Mouse (Mus musculus): ENCODE measurements around the gene Spata33. TPM values are rescaled to one million over a fixed set of nuclear protein-coding genes. Genes with fewer than 3 reads are reported as not detected.
A peak's percentile ranks its signal among the peaks of the same experiment; 100 is the strongest.
"Not testable (repeated sequence)": the region's sequence is repeated elsewhere in the genome, so short reads cannot be mapped to it uniquely, and the experiment has no call there.

The Spata33 gene
- polyA plus RNA-seq, 1 experiment from 2014 or later = 9.5 TPM

- no peaks in the 10 kb centered on the region for H3K9me3 ChIP-seq (ENCODE audit: control insufficient read depth, low read length)
- peak within 1 kb of the TSS; percentile 54 for H3K4me2 ChIP-seq (ENCODE audit: low read depth)
- H3K4me1 ChIP-seq (ENCODE audit: control insufficient read depth, insufficient read depth, low read length) = peaks cover 3% of the 10 kb centered on the region; the same call in 1 of the 2 replicates
- peak within 1 kb of the TSS; percentile 75 for H3K9ac ChIP-seq (ENCODE audit: low read length)
- H3K27me3 ChIP-seq (ENCODE audit: control insufficient read depth, insufficient read depth, low read length) = no peaks in the 10 kb centered on the region
- ATAC-seq (ENCODE audit: insufficient read depth, low FRiP score, low TSS enrichment) = peak; percentile 69
- peaks cover 5% of the 10 kb centered on the region; the same call in 1 of the 2 replicates for H3K36me3 ChIP-seq (ENCODE audit: control insufficient read depth, insufficient read depth, low read length)
- DNase-seq (ENCODE audit: low spot score) = peak; percentile 93
- WGBS = 4% methylated on average over 59 of the region's 59 CpGs
- H3K4me3 ChIP-seq (ENCODE audit: low read depth, low read length) = peak within 1 kb of the TSS; percentile 88
- H3K27ac ChIP-seq (ENCODE audit: low read depth, low read length) = peak within 1 kb of the TSS; percentile 67
Measured at GRCm38 (mm10) chr8:123224278-123225266, 11.9 kb downstream of the Spata33 start, which contains the start of gene Cdk10. Gene Cdk10 (plus strand): TSS chr8:123224842.

DNA sequence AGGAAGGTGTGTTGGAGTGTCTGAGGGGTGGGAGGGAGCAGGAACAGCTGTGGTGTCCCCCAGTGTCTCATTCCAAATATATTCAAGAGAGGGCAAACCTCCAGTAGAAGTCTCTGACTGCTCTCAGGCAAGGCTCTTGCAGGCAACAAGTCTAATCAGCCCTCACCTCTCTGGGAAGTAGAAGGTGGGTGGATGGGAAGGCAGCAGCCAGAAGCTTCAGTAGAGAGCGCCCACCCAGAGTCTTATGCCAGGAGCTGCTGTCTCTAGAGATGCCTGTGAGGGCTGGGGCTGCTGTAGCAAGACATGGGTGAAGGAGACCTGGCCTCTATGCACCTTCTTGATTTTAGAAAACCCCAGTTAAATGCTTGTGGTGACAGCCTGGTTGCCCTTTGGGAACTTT is 15.8 kb downstream of the Spata33 start:
- Histone ChIP-seq H3K9me3 (ENCODE audit: control insufficient read depth, low read length) (no peaks in the 10 kb centered on the region), H3K4me1 (ENCODE audit: control insufficient read depth, insufficient read depth, low read length) (peaks cover 3% of the 10 kb centered on the region; the same call in 1 of the 2 replicates), H3K4me3 (ENCODE audit: low read depth, low read length) (no peak overlapping the region), H3K9ac (ENCODE audit: low read length) (no peak overlapping the region), H3K36me3 (ENCODE audit: control insufficient read depth, insufficient read depth, low read length) (peaks cover 5% of the 10 kb centered on the region; the same call in 1 of the 2 replicates), H3K27ac (ENCODE audit: low read depth, low read length) (no peak overlapping the region), H3K4me2 (ENCODE audit: low read depth) (no peak overlapping the region), H3K27me3 (ENCODE audit: control insufficient read depth, insufficient read depth, low read length) (no peaks in the 10 kb centered on the region)
- ATAC-seq (ENCODE audit: insufficient read depth, low FRiP score, low TSS enrichment) (no peak), DNase-seq (ENCODE audit: low spot score) (no peak)
- 93% methylated on average over 1 of the region's 1 CpGs for WGBS

- H3K4me1 ChIP-seq (ENCODE audit: control insufficient read depth, insufficient read depth, low read length); ATAC-seq (ENCODE audit: insufficient read depth, low FRiP score, low TSS enrichment); H3K9me3 ChIP-seq (ENCODE audit: control insufficient read depth, low read length); H3K4me3 ChIP-seq (ENCODE audit: low read depth, low read length); H3K36me3 ChIP-seq (ENCODE audit: control insufficient read depth, insufficient read depth, low read length); DNase-seq (ENCODE audit: low spot score); H3K4me2 ChIP-seq (ENCODE audit: low read depth); H3K9ac ChIP-seq (ENCODE audit: low read length); H3K27ac ChIP-seq (ENCODE audit: low read depth, low read length); H3K27me3 ChIP-seq (ENCODE audit: control insufficient read depth, insufficient read depth, low read length): not testable (repeated sequence)
- WGBS = 81% methylated on average over 9 of the region's 11 CpGs
Measured at GRCm38 (mm10) chr8:123230326-123230725, 17.7 kb downstream of the Spata33 start.

DNA sequence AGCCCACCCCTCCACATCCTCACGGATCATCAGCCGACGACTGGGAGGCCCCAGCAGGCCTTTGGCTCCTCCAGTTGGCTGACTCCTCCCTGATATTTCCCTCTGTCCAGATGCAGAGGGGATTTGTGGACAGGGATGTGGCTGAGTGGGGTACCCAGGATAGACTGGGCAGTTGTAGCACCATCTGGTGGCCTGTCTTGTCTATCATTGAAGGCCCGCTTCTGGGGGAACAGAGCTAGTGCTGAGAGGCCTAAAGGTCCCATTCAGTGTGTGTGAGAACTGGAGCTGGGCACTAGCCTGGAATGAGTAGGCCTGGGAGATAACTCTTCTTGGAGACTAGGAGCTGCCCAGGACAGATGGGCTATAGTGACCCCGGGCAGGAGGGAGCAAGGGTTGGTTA is 19.1 kb downstream of the Spata33 start:
- H3K27me3 ChIP-seq (ENCODE audit: control insufficient read depth, insufficient read depth, low read length) = peaks cover 14% of the 10 kb centered on the region
- peaks cover 5% of the 10 kb centered on the region; the same call in 1 of the 2 replicates for H3K36me3 ChIP-seq (ENCODE audit: control insufficient read depth, insufficient read depth, low read length)
- ATAC-seq (ENCODE audit: insufficient read depth, low FRiP score, low TSS enrichment) = no peak
- no peak overlapping the region for H3K4me3 ChIP-seq (ENCODE audit: low read depth, low read length)
- 43% methylated on average over 5 of the region's 5 CpGs for WGBS
- DNase-seq (ENCODE audit: low spot score) = no peak
- peaks cover 9% of the 10 kb centered on the region; the same call in 1 of the 2 replicates for H3K4me1 ChIP-seq (ENCODE audit: control insufficient read depth, insufficient read depth, low read length)
- H3K4me2 ChIP-seq (ENCODE audit: low read depth) = no peak overlapping the region
- H3K9ac ChIP-seq (ENCODE audit: low read length) = no peak overlapping the region
- H3K9me3 ChIP-seq (ENCODE audit: control insufficient read depth, low read length) = no peaks in the 10 kb centered on the region
- H3K27ac ChIP-seq (ENCODE audit: low read depth, low read length) = no peak overlapping the region

DNA sequence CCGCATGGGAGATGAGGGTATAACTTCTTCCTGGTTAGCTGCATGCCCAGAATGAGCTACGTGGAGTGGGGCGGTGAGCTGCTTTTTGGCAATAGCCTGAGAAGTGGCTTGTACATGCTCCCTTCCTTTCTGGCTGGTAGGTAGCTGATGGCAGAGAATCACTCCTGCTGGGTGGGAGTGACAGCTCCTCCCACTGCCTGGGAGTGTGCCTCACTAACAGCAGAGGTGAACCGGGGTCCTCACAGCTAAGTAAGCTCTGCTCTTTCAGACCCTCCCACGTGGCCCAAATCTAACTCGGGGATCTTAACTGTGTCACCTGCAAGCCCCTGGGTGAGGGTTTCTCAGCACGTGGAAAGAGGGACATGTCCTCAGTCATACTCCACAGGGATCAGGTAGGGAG is 19.9 kb downstream of the Spata33 start:
- Histone ChIP-seq H3K9me3 (ENCODE audit: control insufficient read depth, low read length) (no peaks in the 10 kb centered on the region), H3K36me3 (ENCODE audit: control insufficient read depth, insufficient read depth, low read length) (peaks cover 3% of the 10 kb centered on the region; the same call in 1 of the 2 replicates), H3K4me2 (ENCODE audit: low read depth) (no peak overlapping the region), H3K27me3 (ENCODE audit: control insufficient read depth, insufficient read depth, low read length) (peaks cover 14% of the 10 kb centered on the region), H3K4me3 (ENCODE audit: low read depth, low read length) (no peak overlapping the region), H3K9ac (ENCODE audit: low read length) (peak overlapping the region; percentile 18; the same call in 1 of the 2 replicates), H3K4me1 (ENCODE audit: control insufficient read depth, insufficient read depth, low read length) (peaks cover 9% of the 10 kb centered on the region; the same call in 1 of the 2 replicates), H3K27ac (ENCODE audit: low read depth, low read length) (no peak overlapping the region)
- WGBS = 21% methylated on average over 7 of the region's 7 CpGs
- DNase-seq (ENCODE audit: low spot score) (no peak), ATAC-seq (ENCODE audit: insufficient read depth, low FRiP score, low TSS enrichment) (no peak)

DNA sequence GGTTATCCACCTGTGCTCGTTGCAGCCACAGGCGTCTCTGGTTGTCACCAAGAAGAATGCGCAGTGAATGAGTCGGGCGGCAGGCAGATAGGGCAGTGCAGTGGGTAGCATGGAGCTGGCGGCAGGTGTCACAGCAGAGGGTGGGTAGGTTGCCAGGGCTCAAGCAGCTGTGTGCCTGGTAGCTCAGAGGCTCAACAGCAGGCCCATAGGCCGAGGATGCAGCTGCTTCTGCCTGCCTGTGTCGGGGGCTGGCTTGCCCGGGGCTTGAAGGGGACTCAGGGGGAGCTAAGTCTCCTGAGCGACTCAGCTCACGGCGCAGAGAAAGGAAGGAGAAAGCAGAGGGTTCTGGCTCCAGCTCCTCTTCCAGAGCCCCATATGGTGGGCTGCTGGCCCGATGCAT is 20.7 kb downstream of the Spata33 start:
- peaks cover 9% of the 10 kb centered on the region; the same call in 1 of the 2 replicates for H3K4me1 ChIP-seq (ENCODE audit: control insufficient read depth, insufficient read depth, low read length)
- DNase-seq (ENCODE audit: low spot score) (no peak), ATAC-seq (ENCODE audit: insufficient read depth, low FRiP score, low TSS enrichment) (no peak)
- whole genome bisulfite sequencing = 57% methylated on average over 13 of the region's 13 CpGs
- H3K4me2 ChIP-seq (ENCODE audit: low read depth) = no peak overlapping the region
- H3K27me3 ChIP-seq (ENCODE audit: control insufficient read depth, insufficient read depth, low read length) = peaks cover 14% of the 10 kb centered on the region
- H3K9me3 ChIP-seq (ENCODE audit: control insufficient read depth, low read length) = no peaks in the 10 kb centered on the region
- peaks cover 3% of the 10 kb centered on the region; the same call in 1 of the 2 replicates for H3K36me3 ChIP-seq (ENCODE audit: control insufficient read depth, insufficient read depth, low read length)
- H3K4me3 ChIP-seq (ENCODE audit: low read depth, low read length) = no peak overlapping the region
- no peak overlapping the region for H3K27ac ChIP-seq (ENCODE audit: low read depth, low read length)
- no peak overlapping the region for H3K9ac ChIP-seq (ENCODE audit: low read length)

GRCm38 (mm10) chr8:123233760-123234159 is 21.1 kb downstream of the Spata33 start:
- no peak for DNase-seq (ENCODE audit: low spot score)
- H3K4me2 ChIP-seq (ENCODE audit: low read depth) = no peak overlapping the region
- no peak for ATAC-seq (ENCODE audit: insufficient read depth, low FRiP score, low TSS enrichment)
- 80% methylated on average over 11 of the region's 11 CpGs for whole genome bisulfite sequencing
- H3K36me3 ChIP-seq (ENCODE audit: control insufficient read depth, insufficient read depth, low read length) = peaks cover 3% of the 10 kb centered on the region; the same call in 1 of the 2 replicates
- H3K9ac ChIP-seq (ENCODE audit: low read length) = no peak overlapping the region
- peaks cover 14% of the 10 kb centered on the region for H3K27me3 ChIP-seq (ENCODE audit: control insufficient read depth, insufficient read depth, low read length)
- H3K27ac ChIP-seq (ENCODE audit: low read depth, low read length) = no peak overlapping the region
- no peaks in the 10 kb centered on the region for H3K9me3 ChIP-seq (ENCODE audit: control insufficient read depth, low read length)
- H3K4me3 ChIP-seq (ENCODE audit: low read depth, low read length) = no peak overlapping the region
- H3K4me1 ChIP-seq (ENCODE audit: control insufficient read depth, insufficient read depth, low read length) = peaks cover 9% of the 10 kb centered on the region; the same call in 1 of the 2 replicates

DNA sequence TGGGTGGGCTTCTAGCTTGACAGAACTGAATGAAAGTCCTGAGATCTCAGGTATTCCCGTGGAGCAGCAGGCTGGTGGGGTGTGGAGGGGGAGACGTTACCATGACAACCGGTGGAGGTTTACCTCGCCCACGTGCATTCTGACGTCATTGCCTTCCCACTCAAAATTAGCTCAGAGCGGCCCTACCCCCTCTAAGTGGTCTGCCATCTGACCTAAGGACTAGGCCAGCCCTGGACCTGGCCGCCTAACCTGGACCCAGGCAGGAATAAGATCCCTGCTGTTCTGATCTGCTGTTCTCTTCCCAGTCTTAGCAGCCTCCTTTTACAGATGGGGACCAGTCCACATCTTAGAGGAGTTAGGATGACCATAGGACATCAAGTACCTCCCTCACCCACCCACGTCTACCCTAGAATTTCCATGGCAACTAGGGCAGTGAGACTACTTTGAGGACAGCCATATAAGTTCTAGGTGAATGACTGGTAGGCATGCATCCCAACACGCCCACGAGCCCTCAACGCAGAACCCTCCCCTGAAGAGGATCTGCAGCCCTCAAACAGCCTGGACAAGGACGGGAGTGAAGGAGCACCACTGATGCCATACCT is 22.4 kb downstream of the Spata33 start:
- peaks cover 9% of the 10 kb centered on the region; the same call in 1 of the 2 replicates for H3K4me1 ChIP-seq (ENCODE audit: control insufficient read depth, insufficient read depth, low read length)
- no peak for ATAC-seq (ENCODE audit: insufficient read depth, low FRiP score, low TSS enrichment)
- peaks cover 14% of the 10 kb centered on the region for H3K27me3 ChIP-seq (ENCODE audit: control insufficient read depth, insufficient read depth, low read length)
- no peak for DNase-seq (ENCODE audit: low spot score)
- H3K36me3 ChIP-seq (ENCODE audit: control insufficient read depth, insufficient read depth, low read length) = no peaks in the 10 kb centered on the region
- no peak overlapping the region for H3K27ac ChIP-seq (ENCODE audit: low read depth, low read length)
- no peak overlapping the region for H3K9ac ChIP-seq (ENCODE audit: low read length)
- no peaks in the 10 kb centered on the region for H3K9me3 ChIP-seq (ENCODE audit: control insufficient read depth, low read length)
- H3K4me2 ChIP-seq (ENCODE audit: low read depth) = peak overlapping the region; percentile 75
- H3K4me3 ChIP-seq (ENCODE audit: low read depth, low read length) = peak overlapping the region; percentile 39
- WGBS = 37% methylated on average over 13 of the region's 13 CpGs
